Mouse (Mus musculus): ENCODE measurements around the gene Hmcn2. TPM values are rescaled to one million over a fixed set of nuclear protein-coding genes. Genes with fewer than 3 reads are reported as not detected.

The Hmcn2 gene
- polyA plus RNA-seq, 1 experiment from 2014 or later, result 1.2 TPM

- H3K36me3 ChIP-seq, result no peaks in the 10 kb centered on the region
- H3K4me2 ChIP-seq, result no peak overlapping the region
- no peaks in the 10 kb centered on the region for H3K27me3 ChIP-seq
- ATAC-seq (ENCODE audit: borderline replicate concordance, extremely low read depth, low FRiP score, low TSS enrichment), result no peak
- no peaks in the 10 kb centered on the region for H3K4me1 ChIP-seq
- no peak overlapping the region for H3K4me3 ChIP-seq
- H3K9me3 ChIP-seq, result no peaks in the 10 kb centered on the region
- WGBS, result 69% methylated on average over 6 of the region's 6 CpGs
- H3K9ac ChIP-seq, result no peak overlapping the region
- no peak overlapping the region for H3K27ac ChIP-seq
Observed at GRCm38 (mm10) chr2:31420914-31421313, 106.7 kb downstream of the Hmcn2 start.

- Histone ChIP-seq H3K9me3 (no peaks in the 10 kb centered on the region), H3K4me3 (no peak overlapping the region), H3K4me1 (no peaks in the 10 kb centered on the region), H3K27ac (no peak overlapping the region), H3K9ac (no peak overlapping the region), H3K27me3 (no peaks in the 10 kb centered on the region), H3K36me3 (no peaks in the 10 kb centered on the region), H3K4me2 (no peak overlapping the region)
- 53% methylated on average over 6 of the region's 6 CpGs for WGBS
- no peak for ATAC-seq (ENCODE audit: borderline replicate concordance, extremely low read depth, low FRiP score, low TSS enrichment)
Observed at GRCm38 (mm10) chr2:31422576-31422975, 108.4 kb downstream of the Hmcn2 start.

GRCm38 (mm10) chr2:31431477-31431876 lies 117.3 kb downstream of the Hmcn2 start:
- no peak for ATAC-seq (ENCODE audit: borderline replicate concordance, extremely low read depth, low FRiP score, low TSS enrichment)
- Histone ChIP-seq H3K9ac (no peak overlapping the region), H3K36me3 (no peaks in the 10 kb centered on the region), H3K9me3 (no peaks in the 10 kb centered on the region), H3K4me1 (no peaks in the 10 kb centered on the region), H3K4me2 (no peak overlapping the region), H3K4me3 (no peak overlapping the region), H3K27me3 (peaks cover 3% of the 10 kb centered on the region; the same call in 1 of the 2 replicates), H3K27ac (no peak overlapping the region)
- WGBS, result 62% methylated on average over 5 of the region's 5 CpGs

- Histone ChIP-seq H3K9ac (no peak overlapping the region), H3K36me3 (no peaks in the 10 kb centered on the region), H3K4me1 (no peaks in the 10 kb centered on the region), H3K4me2 (no peak overlapping the region), H3K4me3 (no peak overlapping the region), H3K9me3 (no peaks in the 10 kb centered on the region), H3K27me3 (peaks cover 3% of the 10 kb centered on the region; the same call in 1 of the 2 replicates), H3K27ac (no peak overlapping the region)
- no peak for ATAC-seq (ENCODE audit: borderline replicate concordance, extremely low read depth, low FRiP score, low TSS enrichment)
- 46% methylated on average over 10 of the region's 10 CpGs for WGBS
Observed at GRCm38 (mm10) chr2:31434746-31435145, 120.5 kb downstream of the Hmcn2 start.

GRCm38 (mm10) chr2:31435567-31435966 lies 121.4 kb downstream of the Hmcn2 start:
- 46% methylated on average over 6 of the region's 6 CpGs for WGBS
- Histone ChIP-seq H3K4me1 (no peaks in the 10 kb centered on the region), H3K9me3 (no peaks in the 10 kb centered on the region), H3K36me3 (no peaks in the 10 kb centered on the region), H3K9ac (no peak overlapping the region), H3K27ac (no peak overlapping the region), H3K4me3 (no peak overlapping the region), H3K27me3 (peaks cover 3% of the 10 kb centered on the region; the same call in 1 of the 2 replicates), H3K4me2 (no peak overlapping the region)
- no peak for ATAC-seq (ENCODE audit: borderline replicate concordance, extremely low read depth, low FRiP score, low TSS enrichment)

GRCm38 (mm10) chr2:31437480-31438245 lies 123.4 kb downstream of the Hmcn2 start:
- no peak overlapping the region for H3K27ac ChIP-seq
- WGBS, result 57% methylated on average over 14 of the region's 14 CpGs
- H3K9ac ChIP-seq, result no peak overlapping the region
- no peaks in the 10 kb centered on the region for H3K9me3 ChIP-seq
- no peak overlapping the region for H3K4me3 ChIP-seq
- H3K4me2 ChIP-seq, result no peak overlapping the region
- ATAC-seq (ENCODE audit: borderline replicate concordance, extremely low read depth, low FRiP score, low TSS enrichment), result no peak
- no peaks in the 10 kb centered on the region for H3K4me1 ChIP-seq
- peaks cover 3% of the 10 kb centered on the region; the same call in 1 of the 2 replicates for H3K27me3 ChIP-seq
- no peaks in the 10 kb centered on the region for H3K36me3 ChIP-seq

- 0 out of 2 replicates have a peak, but pooled peaks cover 3% of the 10 kb centered on the region for H3K27me3 ChIP-seq
- no peak overlapping the region for H3K4me3 ChIP-seq
- H3K4me1 ChIP-seq, result no peaks in the 10 kb centered on the region
- H3K4me2 ChIP-seq, result no peak overlapping the region
- H3K27ac ChIP-seq, result no peak overlapping the region
- H3K9me3 ChIP-seq, result no peaks in the 10 kb centered on the region
- H3K9ac ChIP-seq, result no peak overlapping the region
- no peak for ATAC-seq (ENCODE audit: borderline replicate concordance, extremely low read depth, low FRiP score, low TSS enrichment)
- 77% methylated on average over 6 of the region's 6 CpGs for WGBS
- no peaks in the 10 kb centered on the region for H3K36me3 ChIP-seq
Observed at GRCm38 (mm10) chr2:31439576-31439975, 125.4 kb downstream of the Hmcn2 start.

- H3K4me1 ChIP-seq, result no peaks in the 10 kb centered on the region
- 60% methylated on average over 11 of the region's 11 CpGs for WGBS
- no peak overlapping the region for H3K9ac ChIP-seq
- no peak overlapping the region for H3K4me3 ChIP-seq
- no peak overlapping the region for H3K27ac ChIP-seq
- peak; percentile 35; the same call in 1 of the 2 replicates for ATAC-seq (ENCODE audit: borderline replicate concordance, extremely low read depth, low FRiP score, low TSS enrichment)
- H3K9me3 ChIP-seq, result no peaks in the 10 kb centered on the region
- no peaks in the 10 kb centered on the region for H3K36me3 ChIP-seq
- no peak overlapping the region for H3K4me2 ChIP-seq
- H3K27me3 ChIP-seq, result no peaks in the 10 kb centered on the region
Observed at GRCm38 (mm10) chr2:31442480-31443160, 128.4 kb downstream of the Hmcn2 start.

- H3K36me3 ChIP-seq, result no peaks in the 10 kb centered on the region
- no peak overlapping the region for H3K4me3 ChIP-seq
- H3K27ac ChIP-seq, result no peak overlapping the region
- no peak overlapping the region for H3K9ac ChIP-seq
- H3K4me2 ChIP-seq, result no peak overlapping the region
- no peaks in the 10 kb centered on the region for H3K9me3 ChIP-seq
- 79% methylated on average over 4 of the region's 4 CpGs for WGBS
- no peaks in the 10 kb centered on the region for H3K27me3 ChIP-seq
- ATAC-seq (ENCODE audit: borderline replicate concordance, extremely low read depth, low FRiP score, low TSS enrichment), result no peak
- H3K4me1 ChIP-seq, result peaks cover 19% of the 10 kb centered on the region
Observed at GRCm38 (mm10) chr2:31446036-31446435, 131.8 kb downstream of the Hmcn2 start.

- WGBS, result 67% methylated on average over 4 of the region's 4 CpGs
Observed at GRCm38 (mm10) chr2:31446456-31446855, 132.2 kb downstream of the Hmcn2 start.

GRCm38 (mm10) chr2:31447536-31447935 lies 133.3 kb downstream of the Hmcn2 start:
- Histone ChIP-seq H3K4me3 (no peak overlapping the region), H3K27me3 (no peaks in the 10 kb centered on the region), H3K4me2 (no peak overlapping the region), H3K9ac (no peak overlapping the region), H3K9me3 (no peaks in the 10 kb centered on the region), H3K4me1 (peaks cover 30% of the 10 kb centered on the region), H3K27ac (no peak overlapping the region), H3K36me3 (no peaks in the 10 kb centered on the region)
- WGBS, result 57% methylated on average over 2 of the region's 2 CpGs
- no peak for ATAC-seq (ENCODE audit: borderline replicate concordance, extremely low read depth, low FRiP score, low TSS enrichment)

More at GRCm38 (mm10) chr2:31446456-31446855, 132.2 kb downstream of the Hmcn2 start:
- Histone ChIP-seq H3K9ac (no peak overlapping the region), H3K27me3 (no peaks in the 10 kb centered on the region), H3K9me3 (no peaks in the 10 kb centered on the region), H3K4me1 (peaks cover 19% of the 10 kb centered on the region), H3K36me3 (no peaks in the 10 kb centered on the region), H3K4me2 (no peak overlapping the region), H3K4me3 (no peak overlapping the region), H3K27ac (no peak overlapping the region)
- no peak for ATAC-seq (ENCODE audit: borderline replicate concordance, extremely low read depth, low FRiP score, low TSS enrichment)

- WGBS, result 50% methylated on average over 3 of the region's 3 CpGs
- no peak overlapping the region for H3K9ac ChIP-seq
Observed at GRCm38 (mm10) chr2:31448756-31449440, 134.7 kb downstream of the Hmcn2 start.

More at GRCm38 (mm10) chr2:31448756-31449440, 134.7 kb downstream of the Hmcn2 start:
- peak overlapping the region; percentile 5; the same call in 1 of the 2 replicates for H3K27ac ChIP-seq
- no peak overlapping the region for H3K4me3 ChIP-seq
- peaks cover 42% of the 10 kb centered on the region for H3K4me1 ChIP-seq
- ATAC-seq (ENCODE audit: borderline replicate concordance, extremely low read depth, low FRiP score, low TSS enrichment), result no peak
- no peaks in the 10 kb centered on the region for H3K27me3 ChIP-seq
- H3K4me2 ChIP-seq, result no peak overlapping the region
- no peaks in the 10 kb centered on the region for H3K9me3 ChIP-seq
- no peaks in the 10 kb centered on the region for H3K36me3 ChIP-seq
